Mouse (Mus musculus): ENCODE data around the gene Inppl1. TPM values are rescaled to one million over a fixed set of nuclear protein-coding genes. Genes with fewer than 3 reads are reported as not detected.

Inppl1 gene
- total RNA-seq (2023) = 42.4 to 55.9 TPM (median 50.3 TPM) in 4 replicates

GRCm38 (mm10) chr7:101837606-101838471 lies at the start of gene Inppl1:
TSS of gene Inppl1 (minus strand) at chr7:101838229.

DNA sequence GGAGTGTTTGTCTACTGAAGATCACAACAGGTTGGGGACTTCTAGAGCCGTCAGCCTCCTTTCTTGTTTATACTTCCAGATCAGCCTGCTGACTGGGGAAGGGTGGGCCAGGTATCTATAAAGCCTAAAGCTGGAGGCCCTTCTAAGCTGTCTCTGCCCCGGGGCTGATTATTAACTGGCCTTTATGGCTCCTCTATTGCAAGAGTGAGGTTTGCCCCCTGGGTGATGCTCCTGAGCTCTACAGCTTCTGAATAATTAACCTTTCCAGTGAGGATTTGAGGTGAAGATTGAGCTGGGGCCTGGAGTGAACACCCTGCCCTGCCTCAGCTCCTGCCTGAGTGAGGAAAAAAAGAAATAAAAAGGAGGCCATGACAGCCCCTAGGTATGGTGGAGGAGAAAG lies 32.6 kb upstream of the Inppl1 start, which contains the start of gene Folr1:
Folr1 (minus strand) TSS at position 160 of the 400 bp plus-strand sequence.

DNA sequence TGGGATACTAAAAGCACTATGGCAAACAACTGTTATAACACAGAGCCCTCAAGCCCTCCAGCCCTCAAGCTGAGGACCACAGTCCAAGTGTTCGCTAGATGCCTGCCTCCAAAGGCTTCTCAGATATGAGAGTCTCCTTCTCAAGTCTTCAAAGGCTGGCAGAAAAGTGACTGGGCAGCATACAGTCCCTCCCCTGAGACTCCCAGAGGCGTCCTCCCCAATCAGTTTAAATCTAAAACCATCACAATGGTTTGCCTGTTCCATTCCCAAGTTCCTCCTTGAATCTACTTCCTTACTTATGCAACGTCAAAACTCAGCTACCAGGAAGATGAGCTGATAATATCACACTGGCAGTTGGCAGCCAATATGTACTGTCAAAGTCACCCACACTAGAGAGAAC lies 25.4 kb upstream of the Inppl1 start, which contains the start of gene Anapc15:
Anapc15 (plus strand) TSS at position 301 of the 400 bp plus-strand sequence.

GRCm38 (mm10) chr7:101857094-101857493 lies 19.1 kb upstream of the Inppl1 start, which contains the start of gene Folr2:
TSS of gene Folr2 (minus strand) at chr7:101857194.

DNA sequence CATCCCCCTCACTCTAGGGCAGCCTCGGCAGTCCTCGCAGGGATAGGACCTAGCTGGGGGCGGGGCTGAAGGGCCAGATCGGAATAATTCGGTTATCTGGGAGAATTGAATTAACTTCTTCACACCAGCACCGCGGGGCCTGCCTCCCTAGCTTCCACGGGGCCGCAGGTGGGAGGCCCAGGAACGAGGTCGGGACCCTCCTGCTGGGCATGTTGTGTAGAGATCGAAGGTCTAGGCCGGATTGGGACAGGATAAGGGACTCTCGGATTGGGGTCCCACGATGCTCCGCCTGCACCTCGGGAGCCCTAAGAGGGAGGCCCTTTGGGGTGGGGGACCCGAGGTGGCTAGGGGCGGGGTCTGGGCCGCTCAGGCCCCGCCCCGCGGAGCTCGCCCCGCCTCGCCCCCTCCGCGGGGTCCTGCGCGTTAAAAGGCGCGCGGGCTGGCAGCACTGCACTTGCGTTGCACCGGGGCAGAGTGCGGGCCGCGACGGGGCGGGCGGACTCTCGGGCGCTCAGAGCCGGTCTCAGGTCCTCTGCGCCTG lies 20.1 kb downstream of the Inppl1 start, which contains the start of gene Phox2a:
Phox2a (plus strand) TSS at position 453 of the 541 bp plus-strand sequence.

Other genes starting within 250 kb of the Inppl1 start
- 14.1 to 20.2 TPM (median 16.1 TPM) in 4 replicates for gene Clpb, start 174.6 kb downstream of the Inppl1 start, total RNA-seq (2023)
- gene Phox2a, start 19.9 kb downstream of the Inppl1 start, total RNA-seq (2023) = not detected in 4 replicates
- 1.0 to 2.5 TPM (median 1.3 TPM) in 3 of 4 replicates, not detected in the other for gene Folr2, start 19.0 kb upstream of the Inppl1 start, total RNA-seq (2023)
- gene Anapc15, start 25.5 kb upstream of the Inppl1 start, total RNA-seq (2023) = 100 to 130 TPM (median 106 TPM) in 4 replicates
- gene Folr1, start 32.6 kb upstream of the Inppl1 start, total RNA-seq (2023) = not detected in 4 replicates
- 74.8 to 82.1 TPM (median 78.5 TPM) in 4 replicates for gene Lamtor1, start 67.7 kb upstream of the Inppl1 start, total RNA-seq (2023)
- gene Tomt, start 68.1 kb upstream of the Inppl1 start, total RNA-seq (2023) = 0.25 to 0.54 TPM (median 0.52 TPM) in 3 of 4 replicates, not detected in the other
- gene Lrrc51, start 95.7 kb upstream of the Inppl1 start, total RNA-seq (2023) = 1.1 to 1.7 TPM (median 1.2 TPM) in 3 of 4 replicates, not detected in the other
- gene Numa1, start 95.9 kb upstream of the Inppl1 start, total RNA-seq (2023) = 250 to 265 TPM (median 256 TPM) in 4 replicates
- 9.7 to 11.7 TPM (median 10.0 TPM) in 4 replicates for gene Il18bp, start 180.5 kb upstream of the Inppl1 start, total RNA-seq (2023)
- gene Rnf121, start 227.2 kb upstream of the Inppl1 start, total RNA-seq (2023) = 32.5 to 44.3 TPM (median 36.8 TPM) in 4 replicates
- 39.4 to 46.9 TPM (median 44.4 TPM) in 4 replicates for gene Xndc1, start 227.3 kb upstream of the Inppl1 start, total RNA-seq (2023)
- 4.9 to 6.8 TPM (median 5.7 TPM) in 4 replicates for gene Xntrpc, start 227.5 kb upstream of the Inppl1 start, total RNA-seq (2023)
- gene Trpc2, start 244.9 kb upstream of the Inppl1 start, total RNA-seq (2023) = 2.2 to 3.1 TPM (median 2.6 TPM) in 4 replicates